Mouse (Mus musculus) ES-E14 (cell line): Measurements from ENCODE around the gene Tmppe. TPM values are rescaled to one million over a fixed set of nuclear protein-coding genes. Genes with fewer than 3 reads are reported as not detected.
"Not testable (repeated sequence)": the region's sequence is repeated elsewhere in the genome, so short reads cannot be mapped to it uniquely, and the experiment has no call there.

Experiments
- DNase-seq: peaks from one replicate; pipeline ENCODE4 v3.0.0-alpha.2; 2013; ENCODE audit warnings: low read depth, low spot score
- H3K27ac ChIP-seq: 2 replicates; pipeline ENCODE4 v1.5.1; 2012; ENCODE audit warnings: low read depth, mild to moderate bottlenecking, low read length, moderate library complexity, mixed read lengths; ENCODE audit not compliant: poor library complexity, insufficient read depth, severe bottlenecking
- H3K36me3 ChIP-seq: 2 replicates; pipeline ENCODE4 v1.6.1; 2012; ENCODE audit warnings: mild to moderate bottlenecking, low read length, moderate library complexity, mixed read lengths; ENCODE audit not compliant: control insufficient read depth, poor library complexity, insufficient read depth, severe bottlenecking
- H3K4me1 ChIP-seq, 2 experiments: fragments of 150-350 bp in 1 of 2; sonication (generic) in 1 of 2; 2 replicates each; pipeline ENCODE4 v1.6.1; 2012; ENCODE audit warnings: low read length in 2 of 2, mild to moderate bottlenecking in 1 of 2, mixed read lengths in 1 of 2; ENCODE audit not compliant: control insufficient read depth in 2 of 2, insufficient read depth in 2 of 2, poor library complexity in 1 of 2
- H3K4me3 ChIP-seq, 2 experiments: fragments of 150-350 bp in 1 of 2; sonication (generic) in 1 of 2; 2 replicates each; pipeline ENCODE4 v1.5.1; 2012; ENCODE audit warnings: low read length in 2 of 2, low read depth in 1 of 2, mild to moderate bottlenecking in 1 of 2, mixed read lengths in 1 of 2; ENCODE audit not compliant: insufficient read depth in 1 of 2, poor library complexity in 1 of 2, severe bottlenecking in 1 of 2
- H3K9ac ChIP-seq: 2 replicates; pipeline ENCODE4 v1.6.1; 2012; ENCODE audit warnings: low read depth, mild to moderate bottlenecking, low read length, mixed read lengths; ENCODE audit not compliant: poor library complexity, insufficient read depth, severe bottlenecking
- H3K9me3 ChIP-seq: fragments of 150-350 bp; sonication (generic); 2 replicates; pipeline ENCODE4 v1.6.1; 2012; ENCODE audit warnings: low read depth, mild to moderate bottlenecking, low read length; ENCODE audit not compliant: control insufficient read depth, insufficient read depth
- CHD2 ChIP-seq: IDR thresholded peaks from 2 replicates; pipeline ENCODE4 v1.6.1; 2014; ENCODE audit warnings: mild to moderate bottlenecking, low read depth, low read length, inconsistent platforms
- HCFC1 ChIP-seq: IDR thresholded peaks from 2 replicates; pipeline ENCODE4 v1.6.1; 2012; ENCODE audit warnings: low read length, inconsistent platforms, borderline replicate concordance; ENCODE audit not compliant: insufficient read depth
- MAFK ChIP-seq: IDR thresholded peaks from 2 replicates; pipeline ENCODE4 v1.6.1; 2014; ENCODE audit warnings: mild to moderate bottlenecking, low read depth, low read length, inconsistent platforms; ENCODE audit not compliant: insufficient read depth
- ZC3H11A ChIP-seq: IDR thresholded peaks from 2 replicates; pipeline ENCODE4 v1.6.1; 2012; ENCODE audit warnings: low read depth, mild to moderate bottlenecking, inconsistent platforms, low read length, borderline replicate concordance
- ZNF384 ChIP-seq: IDR thresholded peaks from 2 replicates; pipeline ENCODE4 v1.6.1; 2012; ENCODE audit warnings: low read depth, low read length, inconsistent platforms
- in situ Hi-C, 2 experiments: fragments of 600-800 bp; cut with MboI; formaldehyde crosslinking; loops; one replicate each; pipeline ENCODE4 v1.15.1; 2025; ENCODE audit warnings: low sequenced_read_pairs in 2 of 2, inconsistent platforms in 1 of 2; ENCODE audit not compliant: unreplicated experiment in 2 of 2
- total RNA-seq: library from RNA; depleted of rRNA; stranded (reverse); fragments of 300-350 nt; gene quantifications from 2 replicates; pipeline ENCODE4 v1.2.3, GENCODE M21; 2012

Tmppe gene
- total RNA-seq, 1 experiment: 37.3 TPM

GRCm38 (mm10) chr9:114388701-114389370, 12.1 kb upstream of the Tmppe start:
- TF ChIP-seq CHD2 (no peak), MAFK (peak; percentile 30; the same call in 1 of the 2 replicates)
- H3K9ac ChIP-seq: no peak overlapping the region; the same call in 1 of the 2 replicates
- H3K4me1 ChIP-seq: peaks cover 2 to 11% of the 10 kb centered on the region in 2 experiments
- no peak for DNase-seq
- no peaks in the 10 kb centered on the region for H3K9me3 ChIP-seq
- in situ Hi-C loops: no loop called here
- 0 out of 2 replicates have a peak, but pooled peaks cover 3% of the 10 kb centered on the region for H3K36me3 ChIP-seq
- no peak overlapping the region; the same call in 1 of the 2 replicates for H3K27ac ChIP-seq
- H3K4me3 ChIP-seq: peak overlapping the region in 1 of 2 experiments; percentile 83; a peak in 1 of 4 replicates

GRCm38 (mm10) chr9:114389371-114389904, 11.5 kb upstream of the Tmppe start:
- no peak for TF ChIP-seq CHD2
- no peak for TF ChIP-seq HCFC1
- no peak for TF ChIP-seq ZNF384
- TF ChIP-seq MAFK: no peak
- TF ChIP-seq ZC3H11A: no peak
- no peak overlapping the region; the same call in 1 of the 2 replicates for H3K27ac ChIP-seq
- H3K9me3 ChIP-seq: no peaks in the 10 kb centered on the region
- H3K4me1 ChIP-seq: peaks cover 2 to 11% of the 10 kb centered on the region in 2 experiments
- H3K36me3 ChIP-seq: 0 out of 2 replicates have a peak, but pooled peaks cover 3% of the 10 kb centered on the region
- in situ Hi-C loops: no loop called here
- H3K9ac ChIP-seq: no peak overlapping the region; the same call in 1 of the 2 replicates
- peak overlapping the region; percentile 83 to 89 for H3K4me3 ChIP-seq
- no peak for DNase-seq

GRCm38 (mm10) chr9:114389905-114390748, 10.8 kb upstream of the Tmppe start, which contains the start of gene Crtap:
Gene Crtap (minus strand): TSS chr9:114390675.
- peak; percentile 78 for DNase-seq
- peak within 1 kb of the TSS; percentile 83 for H3K27ac ChIP-seq
- H3K4me3 ChIP-seq: peak within 1 kb of the TSS; percentile 83 to 89
- no peaks in the 10 kb centered on the region for H3K9me3 ChIP-seq
- in situ Hi-C loops: no loop called here
- 0 out of 2 replicates have a peak, but pooled peaks cover 3% of the 10 kb centered on the region for H3K36me3 ChIP-seq
- peaks cover 2 to 18% of the 10 kb centered on the region in 2 experiments for H3K4me1 ChIP-seq
- TF ChIP-seq MAFK: no peak
- no peak for TF ChIP-seq ZNF384
- no peak for TF ChIP-seq HCFC1
- TF ChIP-seq CHD2: no peak
- no peak for TF ChIP-seq ZC3H11A
- H3K9ac ChIP-seq: peak within 1 kb of the TSS; percentile 91

- peak overlapping the region; percentile 83; the same call in 1 of the 2 replicates for H3K27ac ChIP-seq
- DNase-seq: no peak
- peak overlapping the region; percentile 83 to 89 for H3K4me3 ChIP-seq
- no peaks in the 10 kb centered on the region for H3K9me3 ChIP-seq
- H3K4me1 ChIP-seq: peaks cover 6 to 22% of the 10 kb centered on the region in 2 experiments
- in situ Hi-C loops: no loop called here
- no peak for TF ChIP-seq ZC3H11A
- TF ChIP-seq CHD2: no peak
- no peak for TF ChIP-seq HCFC1
- TF ChIP-seq ZNF384: no peak
- TF ChIP-seq MAFK: no peak
- peak overlapping the region; percentile 91 for H3K9ac ChIP-seq
- H3K36me3 ChIP-seq: 0 out of 2 replicates have a peak, but pooled peaks cover 3% of the 10 kb centered on the region
These were observed 10.2 kb upstream of the Tmppe start for GRCm38 (mm10) chr9:114390749-114391075.

- Histone ChIP-seq H3K27ac (peak overlapping the region; percentile 57; the same call in 1 of the 2 replicates), H3K4me1 (peaks cover 6 to 18% of the 10 kb centered on the region in 2 experiments)
- in situ Hi-C loops, H3K4me3 ChIP-seq, DNase-seq, H3K36me3 ChIP-seq, H3K9ac ChIP-seq, H3K9me3 ChIP-seq: not testable (repeated sequence)
These were observed 6.8 kb upstream of the Tmppe start for GRCm38 (mm10) chr9:114394136-114394535.
